13 mouse cellular contexts compared by ENCODE assay signal in the genomic region with DNA sequence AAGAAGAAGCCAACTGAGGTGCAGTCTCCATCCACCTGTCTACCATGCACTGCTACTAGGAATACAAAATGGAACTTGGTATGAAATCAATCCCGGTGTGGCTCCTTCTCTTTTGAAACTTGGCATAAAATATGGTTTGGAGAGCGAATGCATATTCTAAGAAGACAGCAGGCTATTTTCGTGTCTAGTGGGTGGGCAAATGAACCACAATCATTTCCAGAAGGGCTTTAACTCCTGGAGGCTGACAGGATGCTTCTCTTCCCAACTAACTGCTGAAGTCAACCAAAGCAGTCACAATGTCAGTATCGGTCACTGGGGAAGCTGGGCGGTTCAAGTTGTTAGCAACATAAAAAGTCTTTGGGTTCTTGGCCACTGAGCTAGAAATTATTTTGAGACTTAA.
"Had no signal": no experiment of that assay in that cellular context is flagged by ENCODE, and none has a peak within 500 bp of the region (broad histone marks: within the 10 kb centered on the region; RNA-seq: fewer than 3 reads in every experiment).

No protein-coding gene starts in this region.

- H3K4me3 ChIP-seq: limb, embryonic 10.5 days; liver, embryonic 15.5 days; midbrain, embryonic 13.5 days had no signal

- H3K4me1 ChIP-seq: limb, embryonic 10.5 days; liver, embryonic 15.5 days had no signal

- ATAC-seq: intestine, postnatal 0 days; lung, postnatal 0 days; midbrain, embryonic 13.5 days had no signal

- H3K36me3 ChIP-seq: limb, embryonic 10.5 days; liver, embryonic 15.5 days; midbrain, embryonic 13.5 days had no signal

- DNase-seq: kidney, adult 8-10 months; kidney, postnatal 36 days; layer of hippocampus, adult 9-11 months; layer of hippocampus, postnatal 36 days; lung, adult 2 months; lung, postnatal 36 days; thymus, postnatal 4 days had no signal

- H3K4me2 ChIP-seq: liver, embryonic 11.5 days; liver, embryonic 15.5 days; midbrain, embryonic 13.5 days had no signal

- H3K27ac ChIP-seq: limb, embryonic 10.5 days; liver, embryonic 15.5 days; midbrain, embryonic 13.5 days had no signal

- H3K9me3 ChIP-seq: limb, embryonic 10.5 days; liver, embryonic 15.5 days; midbrain, embryonic 13.5 days had no signal

- H3K27me3 ChIP-seq: liver, embryonic 15.5 days; midbrain, embryonic 13.5 days had no signal

- H3K9ac ChIP-seq: liver, embryonic 15.5 days; midbrain, embryonic 13.5 days had no signal
